Mouse (Mus musculus): ENCODE data around the gene Gm8947. TPM values are rescaled to one million over a fixed set of nuclear protein-coding genes. Genes with fewer than 3 reads are reported as not detected.

Gene Gm8947
- polyA plus RNA-seq, 1 experiment from 2014 or later, result not detected

- H3K4me1 ChIP-seq (replicated peaks), result no peaks in the 10 kb centered on the region
- H3K9ac ChIP-seq, result no peak overlapping the region
- WGBS, result 54% methylated on average over 1 of the region's 1 CpGs
- H3K4me3 ChIP-seq, result no peak overlapping the region
- H3K9me3 ChIP-seq, result no peaks in the 10 kb centered on the region
- no peaks in the 10 kb centered on the region for H3K27me3 ChIP-seq
- ATAC-seq (ENCODE audit: low read depth), result no peak
- no peaks in the 10 kb centered on the region for H3K36me3 ChIP-seq
- H3K4me2 ChIP-seq, result no peak overlapping the region
- H3K27ac ChIP-seq (replicated peaks), result no peak overlapping the region
Observed at GRCm38 (mm10) chr1:151215985-151216384, 23.8 kb downstream of the Gm8947 start.

- no peaks in the 10 kb centered on the region for H3K9me3 ChIP-seq
- no peak overlapping the region for H3K4me3 ChIP-seq
- no peak overlapping the region for H3K4me2 ChIP-seq
- no peaks in the 10 kb centered on the region for H3K27me3 ChIP-seq
- H3K4me1 ChIP-seq (replicated peaks), result no peaks in the 10 kb centered on the region
- H3K36me3 ChIP-seq, result no peaks in the 10 kb centered on the region
- no peak overlapping the region for H3K9ac ChIP-seq
- WGBS, result 62% methylated on average over 3 of the region's 3 CpGs
- no peak overlapping the region for H3K27ac ChIP-seq (replicated peaks)
- no peak for ATAC-seq (ENCODE audit: low read depth)
Observed at GRCm38 (mm10) chr1:151216417-151216816, 24.2 kb downstream of the Gm8947 start.

- Histone ChIP-seq H3K4me3 (no peak overlapping the region), H3K36me3 (no peaks in the 10 kb centered on the region), H3K9me3 (no peaks in the 10 kb centered on the region), H3K27ac (replicated peaks) (no peak overlapping the region), H3K4me1 (replicated peaks) (no peaks in the 10 kb centered on the region), H3K4me2 (no peak overlapping the region), H3K9ac (no peak overlapping the region), H3K27me3 (no peaks in the 10 kb centered on the region)
- 94% methylated on average over 5 of the region's 5 CpGs for WGBS
- ATAC-seq (ENCODE audit: low read depth), result no peak
Observed at GRCm38 (mm10) chr1:151219045-151219444, 26.9 kb downstream of the Gm8947 start.

- H3K4me2 ChIP-seq, result no peak overlapping the region
- no peaks in the 10 kb centered on the region for H3K27me3 ChIP-seq
- H3K9me3 ChIP-seq, result no peaks in the 10 kb centered on the region
- ATAC-seq (ENCODE audit: low read depth), result no peak
- H3K36me3 ChIP-seq, result no peaks in the 10 kb centered on the region
- H3K27ac ChIP-seq (replicated peaks), result no peak overlapping the region
- H3K4me3 ChIP-seq, result no peak overlapping the region
- H3K9ac ChIP-seq, result no peak overlapping the region
- H3K4me1 ChIP-seq (replicated peaks), result no peaks in the 10 kb centered on the region
- 69% methylated on average over 7 of the region's 7 CpGs for WGBS
Observed at GRCm38 (mm10) chr1:151220098-151220497, 27.9 kb downstream of the Gm8947 start.

GRCm38 (mm10) chr1:151222561-151223267, 30.5 kb downstream of the Gm8947 start:
- H3K4me1 ChIP-seq (replicated peaks), result no peaks in the 10 kb centered on the region
- no peak overlapping the region for H3K4me2 ChIP-seq
- H3K9ac ChIP-seq, result no peak overlapping the region
- no peaks in the 10 kb centered on the region for H3K9me3 ChIP-seq
- H3K36me3 ChIP-seq, result no peaks in the 10 kb centered on the region
- 88% methylated on average over 10 of the region's 10 CpGs for WGBS
- no peak overlapping the region for H3K27ac ChIP-seq (replicated peaks)
- no peaks in the 10 kb centered on the region for H3K27me3 ChIP-seq
- no peak for ATAC-seq (ENCODE audit: low read depth)
- H3K4me3 ChIP-seq, result no peak overlapping the region

GRCm38 (mm10) chr1:151223377-151223776, 31.2 kb downstream of the Gm8947 start:
- H3K9ac ChIP-seq, result no peak overlapping the region
- no peaks in the 10 kb centered on the region for H3K9me3 ChIP-seq
- H3K36me3 ChIP-seq, result no peaks in the 10 kb centered on the region
- 81% methylated on average over 1 of the region's 1 CpGs for WGBS
- no peak overlapping the region for H3K27ac ChIP-seq (replicated peaks)
- H3K27me3 ChIP-seq, result no peaks in the 10 kb centered on the region
- no peak for ATAC-seq (ENCODE audit: low read depth)
- H3K4me3 ChIP-seq, result no peak overlapping the region
- no peaks in the 10 kb centered on the region for H3K4me1 ChIP-seq (replicated peaks)
- H3K4me2 ChIP-seq, result no peak overlapping the region

GRCm38 (mm10) chr1:151224536-151224935, 32.4 kb downstream of the Gm8947 start:
- Histone ChIP-seq H3K9ac (no peak overlapping the region), H3K27me3 (no peaks in the 10 kb centered on the region), H3K27ac (replicated peaks) (no peak overlapping the region), H3K4me3 (no peak overlapping the region), H3K4me1 (replicated peaks) (no peaks in the 10 kb centered on the region), H3K36me3 (no peaks in the 10 kb centered on the region), H3K4me2 (no peak overlapping the region), H3K9me3 (no peaks in the 10 kb centered on the region)
- no peak for ATAC-seq (ENCODE audit: low read depth)
- WGBS, result 93% methylated on average over 1 of the region's 1 CpGs

GRCm38 (mm10) chr1:151227506-151227905, 35.3 kb downstream of the Gm8947 start:
- no peaks in the 10 kb centered on the region for H3K27me3 ChIP-seq
- H3K27ac ChIP-seq (replicated peaks), result no peak overlapping the region
- no peak overlapping the region for H3K4me3 ChIP-seq
- no peaks in the 10 kb centered on the region for H3K9me3 ChIP-seq
- no peak for ATAC-seq (ENCODE audit: low read depth)
- H3K4me1 ChIP-seq (replicated peaks), result no peaks in the 10 kb centered on the region
- H3K36me3 ChIP-seq, result no peaks in the 10 kb centered on the region
- 80% methylated on average over 8 of the region's 8 CpGs for WGBS
- no peak overlapping the region for H3K9ac ChIP-seq
- H3K4me2 ChIP-seq, result no peak overlapping the region

GRCm38 (mm10) chr1:151228320-151228989, 36.3 kb downstream of the Gm8947 start:
- no peak overlapping the region for H3K27ac ChIP-seq (replicated peaks)
- H3K4me2 ChIP-seq, result no peak overlapping the region
- no peaks in the 10 kb centered on the region for H3K36me3 ChIP-seq
- ATAC-seq (ENCODE audit: low read depth), result no peak
- H3K4me3 ChIP-seq, result no peak overlapping the region
- H3K9ac ChIP-seq, result no peak overlapping the region
- 64% methylated on average over 1 of the region's 1 CpGs for whole genome bisulfite sequencing
- no peaks in the 10 kb centered on the region for H3K9me3 ChIP-seq
- no peaks in the 10 kb centered on the region for H3K4me1 ChIP-seq (replicated peaks)
- no peaks in the 10 kb centered on the region for H3K27me3 ChIP-seq

- Histone ChIP-seq H3K27me3 (no peaks in the 10 kb centered on the region), H3K4me3 (no peak overlapping the region), H3K36me3 (no peaks in the 10 kb centered on the region), H3K4me1 (replicated peaks) (0 out of 2 replicates have a peak, but pooled peaks cover 9% of the 10 kb centered on the region), H3K4me2 (no peak overlapping the region), H3K27ac (replicated peaks) (no peak overlapping the region), H3K9me3 (no peaks in the 10 kb centered on the region), H3K9ac (no peak overlapping the region)
- ATAC-seq (ENCODE audit: low read depth), result no peak
- 78% methylated on average over 3 of the region's 3 CpGs for WGBS
Observed at GRCm38 (mm10) chr1:151232346-151232745, 40.2 kb downstream of the Gm8947 start.

GRCm38 (mm10) chr1:151233756-151234155, 41.6 kb downstream of the Gm8947 start:
- Histone ChIP-seq H3K27ac (replicated peaks) (no peak overlapping the region), H3K4me3 (no peak overlapping the region), H3K9me3 (no peaks in the 10 kb centered on the region), H3K27me3 (no peaks in the 10 kb centered on the region), H3K4me1 (replicated peaks) (0 out of 2 replicates have a peak, but pooled peaks cover 9% of the 10 kb centered on the region), H3K36me3 (no peaks in the 10 kb centered on the region), H3K4me2 (no peak overlapping the region), H3K9ac (no peak overlapping the region)
- no peak for ATAC-seq (ENCODE audit: low read depth)
- WGBS, result 92% methylated on average over 3 of the region's 3 CpGs

GRCm38 (mm10) chr1:151235574-151235973, 43.4 kb downstream of the Gm8947 start:
- no peak overlapping the region for H3K4me3 ChIP-seq
- 14% methylated on average over 2 of the region's 2 CpGs for WGBS
- no peak for ATAC-seq (ENCODE audit: low read depth)

More at GRCm38 (mm10) chr1:151235574-151235973, 43.4 kb downstream of the Gm8947 start:
- Histone ChIP-seq H3K9me3 (peaks cover 5% of the 10 kb centered on the region), H3K9ac (no peak overlapping the region), H3K27me3 (no peaks in the 10 kb centered on the region), H3K4me1 (replicated peaks) (0 out of 2 replicates have a peak, but pooled peaks cover 9% of the 10 kb centered on the region), H3K27ac (replicated peaks) (no peak overlapping the region), H3K36me3 (no peaks in the 10 kb centered on the region), H3K4me2 (no peak overlapping the region)
